Mouse (Mus musculus) embryonic facial prominence, embryonic 11.5 days (tissue): ENCODE measurements at regions not wholly inside any gene's neighbourhood (a gene's known extent, or its start where the extent isn't known, plus 50 kb on each side); places are given as distances from the start of the nearest gene placed in this dataset.

Experiments
- ATAC-seq: fragments of 200-750 bp; cut with Nextera tagmentation; replicated peaks from 2 replicates; pipeline ENCODE4 v1.8.0; 2017; ENCODE audit warnings: low read depth; ENCODE audit not compliant: insufficient number of reproducible peaks, low FRiP score, low TSS enrichment
- DNase-seq: peaks from one replicate; pipeline ENCODE4 v3.0.0-alpha.2; 2015; ENCODE audit warnings: low spot score
- H3K27ac ChIP-seq: fragments of 300-500 bp; sonication (generic); replicated peaks from 2 replicates; pipeline ENCODE4 v1.5.1; 2014; ENCODE audit warnings: mild to moderate bottlenecking, low read depth, low read length, control low read depth
- H3K27me3 ChIP-seq: fragments of 300-500 bp; sonication (generic); 2 replicates; pipeline ENCODE4 v1.6.1; 2014; ENCODE audit warnings: mild to moderate bottlenecking, low read length, moderate library complexity, mixed read lengths; ENCODE audit not compliant: control insufficient read depth, insufficient read depth
- H3K36me3 ChIP-seq: fragments of 300-500 bp; sonication (generic); replicated peaks from 2 replicates; pipeline ENCODE4 v1.6.1; 2014; ENCODE audit warnings: low read depth, mild to moderate bottlenecking, low read length, moderate library complexity, mixed read lengths; ENCODE audit not compliant: control insufficient read depth, insufficient read depth
- H3K4me1 ChIP-seq: fragments of 300-500 bp; sonication (generic); 2 replicates; pipeline ENCODE4 v1.6.1; 2014; ENCODE audit warnings: low read length, mixed read lengths; ENCODE audit not compliant: control insufficient read depth, insufficient read depth
- H3K4me2 ChIP-seq: fragments of 300-500 bp; sonication (generic); 2 replicates; pipeline ENCODE4 v1.6.1; 2014; ENCODE audit warnings: low read depth, mild to moderate bottlenecking, control low read depth, low read length, moderate library complexity
- H3K4me3 ChIP-seq: fragments of 300-500 bp; sonication (generic); 2 replicates; pipeline ENCODE4 v1.5.1; 2014; ENCODE audit warnings: low read depth, low read length, control low read depth
- H3K9ac ChIP-seq: fragments of 300-500 bp; sonication (generic); replicated peaks from 2 replicates; pipeline ENCODE4 v1.6.1; 2014; ENCODE audit warnings: mild to moderate bottlenecking, control low read depth, low read length
- H3K9me3 ChIP-seq: fragments of 300-500 bp; sonication (generic); replicated peaks from 2 replicates; pipeline ENCODE4 v1.6.1; 2016; ENCODE audit warnings: mild to moderate bottlenecking, low read length, inconsistent platforms, mixed read lengths; ENCODE audit not compliant: control insufficient read depth
- WGBS: fragments of 180-500 bp; shearing (Covaris S2); extraction: QIAGEN DNeasy Blood & Tissue Kit; methylation state at CpG from one replicate; pipeline ENCODE4 v1.1.7; 2014; 5-methylcytosine and 5-hydroxymethylcytosine counted together

DNA sequence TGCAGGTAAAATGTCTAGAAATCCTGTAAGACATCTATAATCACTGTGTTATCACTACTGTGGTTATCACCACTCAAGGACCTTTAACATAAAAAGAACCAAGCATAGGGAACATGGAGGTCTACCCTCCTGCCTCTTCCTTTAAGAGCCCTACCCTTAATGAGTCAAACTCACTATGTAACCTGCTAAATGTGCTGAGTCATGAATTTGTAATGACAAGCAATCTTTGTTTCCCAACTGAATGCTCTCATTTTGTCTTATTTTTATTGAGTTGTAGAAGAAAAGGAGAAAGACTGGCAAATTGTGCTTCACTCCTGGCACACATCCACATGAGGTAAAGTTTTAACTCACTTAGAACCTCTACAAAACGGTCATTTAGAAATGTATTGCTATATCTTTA lies 301.8 kb upstream of the Rnf219 start:
- WGBS, result 82% methylated on average over 1 of the region's 1 CpGs
- no peak overlapping the region for H3K27ac ChIP-seq
- no peaks in the 10 kb centered on the region for H3K27me3 ChIP-seq
- no peak overlapping the region for H3K9ac ChIP-seq
- no peak overlapping the region for H3K4me3 ChIP-seq
- no peaks in the 10 kb centered on the region for H3K4me1 ChIP-seq
- ATAC-seq (no peak), DNase-seq (no peak)
- no peaks in the 10 kb centered on the region for H3K9me3 ChIP-seq
- no peak overlapping the region for H3K4me2 ChIP-seq
- H3K36me3 ChIP-seq, result no peaks in the 10 kb centered on the region

DNA sequence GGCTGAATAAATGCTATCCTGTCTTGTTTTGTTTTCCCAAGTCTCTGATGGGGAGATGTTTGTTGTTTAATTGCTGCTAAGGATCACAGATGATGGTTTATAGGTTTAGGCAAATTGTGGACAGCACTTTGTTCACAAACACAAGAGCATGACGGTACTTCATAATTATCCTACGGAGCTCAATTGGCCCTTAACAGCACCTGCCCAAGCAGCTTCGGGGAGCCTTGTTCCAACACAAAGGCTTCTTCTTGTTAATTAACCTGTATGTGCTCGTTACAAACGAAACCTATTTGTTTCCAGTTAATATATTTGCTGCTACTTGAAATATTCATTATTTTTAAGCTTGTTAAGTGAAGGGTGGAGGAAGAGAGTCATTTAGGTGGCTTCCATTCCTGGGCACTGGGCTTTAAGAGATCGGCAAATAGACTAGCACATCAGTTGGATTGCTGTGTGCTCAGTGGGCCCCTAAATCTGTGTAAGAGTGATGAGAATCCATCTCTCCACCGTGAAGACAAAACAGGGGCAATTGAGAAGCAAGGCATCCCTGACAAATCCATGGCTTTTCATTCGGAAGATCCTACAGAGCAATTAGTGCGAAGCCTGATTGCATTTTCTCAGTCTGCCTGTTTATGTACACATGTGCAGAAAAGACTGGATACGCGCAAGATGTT lies 299.6 kb upstream of the Rnf219 start:
- 71% methylated on average over 11 of the region's 11 CpGs for WGBS
- DNase-seq, result no peak
- no peaks in the 10 kb centered on the region for H3K9me3 ChIP-seq
- H3K27me3 ChIP-seq, result no peaks in the 10 kb centered on the region
- no peak for ATAC-seq
- no peak overlapping the region for H3K4me3 ChIP-seq
- H3K36me3 ChIP-seq, result no peaks in the 10 kb centered on the region
- no peak overlapping the region for H3K9ac ChIP-seq
- H3K27ac ChIP-seq, result no peak overlapping the region
- H3K4me2 ChIP-seq, result no peak overlapping the region
- H3K4me1 ChIP-seq, result no peaks in the 10 kb centered on the region

DNA sequence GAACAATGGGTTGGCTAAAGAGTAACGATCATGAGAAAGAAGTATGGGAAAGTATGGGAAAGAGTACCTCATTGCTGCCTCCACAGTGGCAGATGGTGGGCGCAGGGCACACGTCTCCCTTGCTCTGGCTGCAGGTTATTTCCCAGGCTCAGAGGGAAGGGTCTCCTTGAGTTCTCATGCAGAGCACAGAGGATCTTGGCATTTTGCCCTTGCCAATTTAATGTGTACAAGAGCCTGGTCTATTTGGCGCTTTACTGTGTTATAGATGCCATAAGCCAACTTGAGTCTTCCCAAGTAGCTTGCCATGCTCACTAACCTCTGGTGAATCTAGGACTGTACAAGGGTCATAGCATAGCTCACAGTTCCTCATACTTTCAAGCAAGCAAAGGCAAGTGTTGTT lies 296.7 kb upstream of the Rnf219 start:
- H3K4me2 ChIP-seq, result no peak overlapping the region
- H3K36me3 ChIP-seq, result no peaks in the 10 kb centered on the region
- no peak overlapping the region for H3K27ac ChIP-seq
- H3K9ac ChIP-seq, result no peak overlapping the region
- 90% methylated on average over 4 of the region's 4 CpGs for WGBS
- no peak overlapping the region for H3K4me3 ChIP-seq
- DNase-seq, result no peak
- no peaks in the 10 kb centered on the region for H3K4me1 ChIP-seq
- no peaks in the 10 kb centered on the region for H3K9me3 ChIP-seq
- ATAC-seq, result no peak
- no peaks in the 10 kb centered on the region for H3K27me3 ChIP-seq

DNA sequence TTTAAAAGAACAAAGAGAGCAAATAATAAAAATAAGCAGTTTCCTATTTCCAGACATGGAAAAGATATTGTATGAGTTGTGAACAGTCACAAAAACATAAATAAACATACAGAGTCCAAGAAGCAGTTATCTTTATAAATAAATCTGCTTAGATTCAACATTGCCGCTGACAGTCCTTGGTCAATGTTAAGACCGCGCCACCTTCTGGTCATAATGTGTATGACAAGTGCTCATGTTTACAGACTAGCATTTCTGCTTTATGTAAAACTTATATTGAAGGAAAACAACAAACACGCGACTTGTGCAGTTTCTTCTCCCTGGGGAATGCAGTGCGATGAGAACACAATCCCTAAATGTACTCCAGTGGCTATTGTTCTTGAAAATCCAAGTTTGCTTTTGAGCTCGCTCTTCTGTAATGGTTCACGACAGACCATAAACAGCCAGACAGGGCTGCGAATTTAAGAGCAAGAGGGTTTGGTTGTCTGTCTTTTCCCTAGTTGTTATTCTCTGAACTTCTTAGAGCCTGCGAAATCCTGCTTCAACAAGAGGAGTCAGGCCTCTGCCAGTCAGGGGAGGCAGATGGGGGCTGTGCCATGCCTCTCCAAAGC lies 291.6 kb upstream of the Rnf219 start:
- WGBS, result 31% methylated on average over 10 of the region's 10 CpGs
- peak; percentile 91 for DNase-seq
- no peak overlapping the region for H3K4me3 ChIP-seq
- H3K9me3 ChIP-seq, result no peaks in the 10 kb centered on the region
- H3K9ac ChIP-seq, result no peak overlapping the region
- no peaks in the 10 kb centered on the region for H3K27me3 ChIP-seq
- H3K27ac ChIP-seq, result no peak overlapping the region
- H3K4me1 ChIP-seq, result no peaks in the 10 kb centered on the region
- no peak overlapping the region for H3K4me2 ChIP-seq
- H3K36me3 ChIP-seq, result no peaks in the 10 kb centered on the region
- no peak for ATAC-seq

DNA sequence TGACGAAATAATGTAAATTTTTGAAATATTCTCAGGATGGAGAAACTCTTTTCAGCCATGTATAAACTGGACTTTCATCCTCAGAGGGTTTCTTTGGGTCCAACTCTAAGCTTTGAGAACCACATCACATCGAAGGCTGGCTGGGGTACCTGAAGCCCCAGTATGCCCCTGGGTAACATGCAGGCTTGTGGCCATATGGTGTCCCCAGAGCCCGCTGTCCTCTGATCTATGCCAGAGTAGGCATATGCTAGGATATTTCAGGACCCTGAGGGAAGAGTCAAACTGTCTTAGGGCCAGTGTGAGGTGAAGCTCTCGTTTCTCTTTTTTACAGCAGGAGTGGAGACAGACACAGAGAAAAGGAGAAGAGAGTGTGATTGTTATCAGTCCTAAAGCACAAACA lies 289.6 kb upstream of the Rnf219 start:
- 68% methylated on average over 4 of the region's 4 CpGs for WGBS
- Histone ChIP-seq H3K4me3 (no peak overlapping the region), H3K9me3 (no peaks in the 10 kb centered on the region), H3K9ac (no peak overlapping the region), H3K27ac (no peak overlapping the region), H3K27me3 (no peaks in the 10 kb centered on the region), H3K4me2 (no peak overlapping the region), H3K4me1 (no peaks in the 10 kb centered on the region), H3K36me3 (no peaks in the 10 kb centered on the region)
- DNase-seq (no peak), ATAC-seq (no peak)

DNA sequence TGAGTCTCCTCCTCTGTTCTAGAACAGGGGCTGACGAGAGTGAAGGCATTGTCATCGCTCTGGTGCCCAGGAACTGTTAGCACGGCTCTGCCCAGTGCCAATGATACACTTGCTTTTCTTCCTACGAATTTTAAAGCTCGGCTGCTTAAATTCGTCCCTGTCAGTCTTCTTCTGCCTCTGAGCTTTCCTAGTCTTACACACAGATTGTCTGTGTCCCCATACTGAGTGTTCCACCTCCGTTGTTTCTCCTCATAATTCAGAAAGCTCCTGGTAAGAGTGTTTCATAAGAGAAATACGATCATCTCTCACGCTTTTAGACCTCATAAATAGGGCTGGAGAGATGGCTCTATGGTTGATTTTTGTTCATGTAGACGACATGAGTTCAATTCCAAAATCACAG lies 282.9 kb upstream of the Rnf219 start:
- no peak for DNase-seq

DNA sequence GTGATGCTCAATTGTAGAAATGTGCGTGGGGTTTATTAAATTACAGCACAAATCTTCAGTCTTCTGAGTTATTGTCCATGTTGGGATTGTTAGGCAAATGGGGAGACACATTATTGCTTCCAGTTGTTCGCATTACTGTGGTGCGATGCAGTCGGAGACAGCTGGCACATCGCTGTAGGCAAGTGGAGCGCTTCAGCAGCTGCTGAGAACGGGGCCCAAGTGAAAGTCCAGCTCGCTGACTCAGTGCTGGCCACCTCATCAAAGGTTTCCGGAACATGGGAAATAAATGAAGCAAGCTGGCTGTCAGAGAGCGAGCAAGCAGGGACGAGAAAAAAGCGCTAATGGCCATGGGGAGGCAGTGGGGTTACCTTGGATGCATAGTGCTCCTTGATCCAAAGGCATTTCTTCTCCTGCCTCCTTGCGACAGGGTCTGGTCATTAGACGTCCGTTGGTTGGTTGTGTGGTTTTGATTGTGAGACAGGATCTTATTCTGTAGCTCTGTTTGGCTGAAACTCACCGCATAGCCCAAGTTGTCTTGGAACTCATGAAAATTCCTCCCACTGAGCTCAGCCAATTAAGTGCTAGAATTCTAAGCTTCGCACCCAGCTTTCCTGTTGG lies 274.0 kb upstream of the Rnf219 start:
- H3K36me3 ChIP-seq, result no peaks in the 10 kb centered on the region
- H3K9me3 ChIP-seq, result no peaks in the 10 kb centered on the region
- ATAC-seq (no peak), DNase-seq (peak; percentile 33)
- no peak overlapping the region for H3K4me2 ChIP-seq
- H3K4me3 ChIP-seq, result no peak overlapping the region
- WGBS, result 68% methylated on average over 17 of the region's 17 CpGs
- no peak overlapping the region for H3K27ac ChIP-seq
- H3K27me3 ChIP-seq, result no peaks in the 10 kb centered on the region
- H3K4me1 ChIP-seq, result no peaks in the 10 kb centered on the region
- no peak overlapping the region for H3K9ac ChIP-seq

More for the DNA sequence above, 282.9 kb upstream of the Rnf219 start:
- no peak for ATAC-seq
- WGBS, result 91% methylated on average over 10 of the region's 10 CpGs
- H3K4me2 ChIP-seq, result no peak overlapping the region
- H3K4me1 ChIP-seq, result no peaks in the 10 kb centered on the region
- H3K36me3 ChIP-seq, result no peaks in the 10 kb centered on the region
- no peaks in the 10 kb centered on the region for H3K27me3 ChIP-seq
- no peaks in the 10 kb centered on the region for H3K9me3 ChIP-seq
- no peak overlapping the region for H3K9ac ChIP-seq
- H3K27ac ChIP-seq, result no peak overlapping the region
- H3K4me3 ChIP-seq, result no peak overlapping the region

DNA sequence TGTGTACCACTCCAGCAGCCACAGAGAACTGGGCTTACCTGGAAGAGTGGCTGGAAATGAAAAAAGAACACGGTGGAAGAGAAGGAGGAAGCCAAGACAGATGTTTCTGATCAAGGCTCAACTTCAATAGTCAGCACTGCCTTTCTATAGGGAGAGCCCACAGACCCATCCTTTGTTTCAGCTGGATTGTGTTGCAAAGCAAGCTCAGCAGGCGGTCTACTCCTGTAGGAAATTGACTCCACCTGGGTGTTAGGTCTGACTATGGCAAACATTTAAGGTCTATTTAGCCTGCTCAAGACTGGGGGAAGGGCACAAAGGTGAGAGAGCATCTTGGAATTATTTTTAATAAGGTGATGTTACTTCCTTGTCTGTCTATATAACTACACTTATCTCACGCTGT lies 266.9 kb upstream of the Rnf219 start:
- ATAC-seq, result no peak
- 23% methylated on average over 3 of the region's 3 CpGs for WGBS
- DNase-seq, result peak; percentile 70

More for the DNA sequence above, 266.9 kb upstream of the Rnf219 start:
- Histone ChIP-seq H3K36me3 (no peaks in the 10 kb centered on the region), H3K27me3 (no peaks in the 10 kb centered on the region), H3K4me1 (no peaks in the 10 kb centered on the region), H3K4me3 (no peak overlapping the region), H3K4me2 (no peak overlapping the region), H3K9me3 (no peaks in the 10 kb centered on the region), H3K27ac (no peak overlapping the region), H3K9ac (no peak overlapping the region)
